Mouse (Mus musculus) cerebellum, adult 8-10 months (tissue): ENCODE results near the gene Rnf26.
A peak's percentile ranks its signal among the peaks of the same experiment; 100 is the strongest.

Source experiments
- DNase-seq: peaks from one replicate; pipeline ENCODE4 v3.0.0; 2022

Gene Rnf26

GRCm38 (mm10) chr9:44073115-44073514 lies 40.2 kb downstream of the Rnf26 start:
- peak; percentile 55 for DNase-seq

- DNase-seq = peak; percentile 37
Observed at GRCm38 (mm10) chr9:44072599-44072915, 40.8 kb downstream of the Rnf26 start.

- DNase-seq = peak; percentile 38
Observed at GRCm38 (mm10) chr9:44071914-44072598, 41.3 kb downstream of the Rnf26 start.

GRCm38 (mm10) chr9:44070844-44071231 lies 42.5 kb downstream of the Rnf26 start:
- peak; percentile 19 for DNase-seq

GRCm38 (mm10) chr9:44070113-44070843 lies 43.0 kb downstream of the Rnf26 start:
- peak; percentile 25 for DNase-seq

- DNase-seq = no peak
Observed at GRCm38 (mm10) chr9:44069252-44069651, 44.1 kb downstream of the Rnf26 start.

- peak; percentile 35 for DNase-seq
Observed at GRCm38 (mm10) chr9:44067960-44068330, 45.4 kb downstream of the Rnf26 start.

- DNase-seq = no peak
Observed at GRCm38 (mm10) chr9:44067241-44067959, 45.9 kb downstream of the Rnf26 start.

- DNase-seq = peak; percentile 100
Observed at GRCm38 (mm10) chr9:44066785-44067225, 46.5 kb downstream of the Rnf26 start, which contains the start of gene Usp2. Gene Usp2, plus strand, starts transcription at chr9:44067021.

- DNase-seq = no peak
Observed at GRCm38 (mm10) chr9:44065177-44065576, 48.1 kb downstream of the Rnf26 start.

GRCm38 (mm10) chr9:44058606-44059005 lies 54.7 kb downstream of the Rnf26 start:
- DNase-seq = no peak

GRCm38 (mm10) chr9:44053936-44054335 lies 59.4 kb downstream of the Rnf26 start:
- DNase-seq = no peak

GRCm38 (mm10) chr9:44052855-44053254 lies 60.5 kb downstream of the Rnf26 start:
- no peak for DNase-seq

- no peak for DNase-seq
Observed at GRCm38 (mm10) chr9:44049381-44050165, 63.7 kb downstream of the Rnf26 start.

- DNase-seq = no peak
Observed at GRCm38 (mm10) chr9:44048541-44049380, 64.6 kb downstream of the Rnf26 start.

- no peak for DNase-seq
Observed at GRCm38 (mm10) chr9:44047571-44048490, 65.5 kb downstream of the Rnf26 start.

GRCm38 (mm10) chr9:44047071-44047470 lies 66.2 kb downstream of the Rnf26 start:
- no peak for DNase-seq

- DNase-seq = no peak
Observed at GRCm38 (mm10) chr9:44046426-44046825, 66.9 kb downstream of the Rnf26 start.

GRCm38 (mm10) chr9:44045884-44046272 lies 67.4 kb downstream of the Rnf26 start:
- no peak for DNase-seq
